Comparison of ENCODE assay signal across 10 mouse cellular contexts in genomic region chr2:5112785-5113291, GRCm38 (mm10). TPM values are rescaled to one million over a fixed set of nuclear protein-coding genes. Genes with fewer than 3 reads are reported as not detected.
DNase-seq lines count a peak whose midpoint lies in the region; ATAC-seq and TF ChIP-seq lines count a peak whose summit lies in the region.
"Had no signal": no experiment of that assay in that cellular context is flagged by ENCODE, and none has a peak within 500 bp of the region (broad histone marks: within the 10 kb centered on the region; RNA-seq: fewer than 3 reads in every experiment).

No protein-coding gene starts in this region.

- H3K4me3 ChIP-seq in kidney, embryonic 16.5 days (ENCODE audit: low read length): no peak overlapping the region
- H3K4me3 ChIP-seq in embryonic facial prominence, embryonic 14.5 days (ENCODE audit: low read depth, low read length): no peak overlapping the region
- no peak overlapping the region for H3K4me3 ChIP-seq in midbrain, embryonic 12.5 days

- H3K9me3 ChIP-seq in kidney, embryonic 16.5 days (ENCODE audit: low read length): no peaks in the 10 kb centered on the region; the same call in 1 of the 2 replicates
- peaks cover 4% of the 10 kb centered on the region for H3K9me3 ChIP-seq in embryonic facial prominence, embryonic 14.5 days (ENCODE audit: control insufficient read depth, low read length)
- H3K9me3 ChIP-seq in midbrain, embryonic 12.5 days: peaks cover 3% of the 10 kb centered on the region; the same call in 1 of the 2 replicates

- CTCF ChIA-PET in Patski (lab: Charles Lee): no interaction called here

- H3K27me3 ChIP-seq in kidney, embryonic 16.5 days (ENCODE audit: insufficient read depth, low read length): no peaks in the 10 kb centered on the region
- H3K27me3 ChIP-seq in Patski: no peaks in the 10 kb centered on the region
- H3K27me3 ChIP-seq in embryonic facial prominence, embryonic 14.5 days (replicated peaks; ENCODE audit: control insufficient read depth, insufficient read depth, low read length): no peaks in the 10 kb centered on the region
- no peaks in the 10 kb centered on the region for H3K27me3 ChIP-seq in midbrain, embryonic 12.5 days

- no peaks in the 10 kb centered on the region for H3K36me3 ChIP-seq in kidney, embryonic 16.5 days (ENCODE audit: insufficient read depth, low read length)
- H3K36me3 ChIP-seq in embryonic facial prominence, embryonic 14.5 days (ENCODE audit: control insufficient read depth, insufficient read depth, low read length): no peaks in the 10 kb centered on the region
- no peaks in the 10 kb centered on the region for H3K36me3 ChIP-seq in midbrain, embryonic 12.5 days

- TF ChIP-seq CTCF in Patski (IDR thresholded peaks at IDR 0.05): no peak

- H3K9ac ChIP-seq in kidney, embryonic 16.5 days (replicated peaks; ENCODE audit: low read length): no peak overlapping the region
- H3K9ac ChIP-seq in embryonic facial prominence, embryonic 14.5 days (ENCODE audit: low read depth, low read length): peak overlapping the region; percentile 36
- no peak overlapping the region for H3K9ac ChIP-seq in midbrain, embryonic 12.5 days (replicated peaks)

- no peak overlapping the region for H3K4me2 ChIP-seq in kidney, embryonic 16.5 days (replicated peaks; ENCODE audit: low read depth, low read length)
- H3K4me2 ChIP-seq in embryonic facial prominence, embryonic 14.5 days (ENCODE audit: low read depth, low read length): no peak overlapping the region
- 0 out of 2 replicates have a peak overlapping the region, but pooled peaks have one; percentile 7 for H3K4me2 ChIP-seq in midbrain, embryonic 12.5 days (replicated peaks)

- POLR2A ChIA-PET in Patski (lab: Charles Lee): interaction anchor here (0.5 kb wide), 1 partner anchor 20 kb away, joined by 3 read pairs; no protein-coding TSS in a partner anchor

- intact Hi-C loops in gastrocnemius, postnatal 14 days (cut with DNase I; ENCODE audit: low total_unique reads): no loop called here

- WGBS in kidney, embryonic 16.5 days: 17% methylated on average over 8 of the region's 8 CpGs
- WGBS in embryonic facial prominence, embryonic 14.5 days: 19% methylated on average over 8 of the region's 8 CpGs
- 13% methylated on average over 8 of the region's 8 CpGs for WGBS in midbrain, embryonic 12.5 days

- no peaks in the 10 kb centered on the region for H3K4me1 ChIP-seq in kidney, embryonic 16.5 days (ENCODE audit: insufficient read depth, low read length)
- H3K4me1 ChIP-seq in embryonic facial prominence, embryonic 14.5 days (ENCODE audit: control insufficient read depth, insufficient read depth, low read length): peaks cover 22% of the 10 kb centered on the region; the same call in 1 of the 2 replicates
- H3K4me1 ChIP-seq in midbrain, embryonic 12.5 days: peaks cover 24% of the 10 kb centered on the region

- no peak for DNase-seq in kidney, postnatal 36 days
- peak; percentile 46 for DNase-seq in Patski (ENCODE audit: low read depth, low spot score)
- DNase-seq in embryonic facial prominence, embryonic 14.5 days (ENCODE audit: low spot score): peak; percentile 83
- DNase-seq in gastrocnemius, postnatal 14 days: no peak
- no peak for DNase-seq in frontal cortex, postnatal 25 days (ENCODE audit: low spot score in 2 of 2)
- DNase-seq: kidney, adult 2 months; right cerebral cortex, postnatal 4 days had no signal

- peak overlapping the region; percentile 15; the same call in 1 of the 2 replicates for H3K27ac ChIP-seq in kidney, embryonic 16.5 days (ENCODE audit: low read length)
- H3K27ac ChIP-seq in embryonic facial prominence, embryonic 14.5 days (replicated peaks; ENCODE audit: low read depth, low read length): peak overlapping the region; percentile 75
- H3K27ac ChIP-seq in midbrain, embryonic 12.5 days (replicated peaks): peak overlapping the region; percentile 58

- in situ Hi-C loops in Patski (cut with MboI; ENCODE audit: low pct_unique_long_range_greater_than_20kb): no loop called here

- 0 out of 2 replicates have a peak, but pooled peaks have one; percentile 59 for ATAC-seq in kidney, embryonic 16.5 days (ENCODE audit: low FRiP score, low TSS enrichment)
- peak; percentile 42 for ATAC-seq in Patski
- ATAC-seq in embryonic facial prominence, embryonic 14.5 days (ENCODE audit: low read depth): peak; percentile 57
- 0 out of 2 replicates have a peak, but pooled peaks have one; percentile 52 for ATAC-seq in midbrain, embryonic 12.5 days (ENCODE audit: low FRiP score, low read depth)
- ATAC-seq in megakaryocyte, adult 5-6 weeks (ENCODE audit: poor library complexity, severe bottlenecking): no peak

RNA-seq across cellular contexts. Expression of gene Ccdc3, which starts 24.7 kb away (rescaled TPM):
- 12.1 and 13.1 TPM in 2 replicates for polyA plus RNA-seq in kidney, embryonic 16.5 days (2015; fragmentation: Nextera tagmentation; extraction: Ambion mirVana)
- polyA plus RNA-seq in Patski (2021): 0.24 TPM
- polyA plus RNA-seq in embryonic facial prominence, embryonic 14.5 days (2014; fragmentation: Nextera tagmentation; extraction: Ambion mirVana): 25.8 and 25.9 TPM in 2 replicates
- polyA plus RNA-seq in midbrain, embryonic 12.5 days (2016; fragmentation: Nextera tagmentation; extraction: Ambion mirVana): 3.7 and 7.3 TPM in 2 replicates
- not detected in 2 replicates for total RNA-seq in megakaryocyte, adult 5-6 weeks (2015)
- not detected in 2 replicates for total RNA-seq in megakaryocyte, adult 5-6 weeks (2017)
- total RNA-seq in gastrocnemius, postnatal 14 days (2021): 1 to 10 TPM; 7.5 to 8.8 TPM

RNA-seq across cellular contexts. Expression of gene Optn, which starts 49.0 kb away (rescaled TPM):
- 15.7 and 16.3 TPM in 2 replicates for polyA plus RNA-seq in kidney, embryonic 16.5 days (2015; fragmentation: Nextera tagmentation; extraction: Ambion mirVana)
- polyA plus RNA-seq in Patski (2021): 36.8 TPM
- polyA plus RNA-seq in embryonic facial prominence, embryonic 14.5 days (2014; fragmentation: Nextera tagmentation; extraction: Ambion mirVana): 6.8 and 7.1 TPM in 2 replicates
- 3.3 and 4.2 TPM in 2 replicates for polyA plus RNA-seq in midbrain, embryonic 12.5 days (2016; fragmentation: Nextera tagmentation; extraction: Ambion mirVana)
- 4.1 and 7.0 TPM in 2 replicates for total RNA-seq in megakaryocyte, adult 5-6 weeks (2015)
- 9.1 and 14.3 TPM in 2 replicates for total RNA-seq in megakaryocyte, adult 5-6 weeks (2017)
- 10 to 100 TPM; 27.2 to 33.8 TPM for total RNA-seq in gastrocnemius, postnatal 14 days (2021)

Comparison
In these comparisons a context has a peak if more than half of its experiments do, and no peak if none do; other contexts are left out.
1. H3K27ac ChIP-seq: peak in every context shown above with its lines; median percentile 75 in embryonic facial prominence, embryonic 14.5 days; 58 in midbrain, embryonic 12.5 days; 15 in kidney, embryonic 16.5 days.
2. DNase-seq: peak in Patski (single experiment) and embryonic facial prominence, embryonic 14.5 days (single experiment); none in kidney, postnatal 36 days (0 of 2), gastrocnemius, postnatal 14 days (single experiment) and frontal cortex, postnatal 25 days (0 of 2).